Mouse (Mus musculus): ENCODE data around the gene Lin28a.

DNA sequence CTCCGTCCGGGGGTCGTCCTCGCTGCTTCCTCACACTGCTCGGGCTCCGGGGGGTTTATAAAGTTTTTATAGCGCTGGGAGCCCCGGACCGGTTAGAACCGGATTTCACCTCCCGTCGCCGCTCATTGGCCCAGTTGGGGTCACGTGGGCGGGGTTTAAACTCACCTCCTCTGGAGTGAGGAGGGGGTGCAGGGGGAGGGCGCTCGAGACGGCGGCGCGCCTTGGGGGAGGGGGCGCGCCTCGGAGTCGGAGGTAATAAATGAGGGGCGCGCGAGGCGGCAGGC is 50.8 kb downstream of the Lin28a start:
- TF ChIP-seq POLR2A (IDR thresholded peaks at IDR 0.05; ENCODE audit: low read depth, low read length) (no peak), CTCF (conservative IDR thresholded peaks at IDR 0.05; ENCODE audit: insufficient read depth, insufficient read length, low read depth, low read length) (no peak)

All from kidney, adult 2 months (tissue).